Mouse (Mus musculus) intestine, embryonic 14.5 days (tissue): ENCODE data around the gene Cald1. TPM values are rescaled to one million over a fixed set of nuclear protein-coding genes. Genes with fewer than 3 reads are reported as not detected.
A peak's percentile ranks its signal among the peaks of the same experiment; 100 is the strongest.

Experiments used
- ATAC-seq: fragments of 200-750 bp; cut with Nextera tagmentation; replicated peaks from 2 replicates; pipeline ENCODE4 v1.8.0; 2017; ENCODE audit warnings: low read depth, moderate number of reproducible peaks, moderate TSS enrichment, moderate library complexity; ENCODE audit not compliant: low FRiP score, low TSS enrichment
- DNase-seq: peaks from one replicate; pipeline ENCODE4 v3.0.0-alpha.2; 2018; ENCODE audit warnings: low spot score
- H3K27ac ChIP-seq: fragments of 300-500 bp; sonication (generic); 2 replicates; pipeline ENCODE4 v1.5.1; 2014; ENCODE audit warnings: low read depth, mild to moderate bottlenecking, control low read depth
- H3K27me3 ChIP-seq: fragments of 300-500 bp; sonication (generic); replicated peaks from 2 replicates; pipeline ENCODE4 v1.6.1; 2014; ENCODE audit warnings: low read length, control low read depth; ENCODE audit not compliant: control insufficient read depth, insufficient read depth
- H3K36me3 ChIP-seq: fragments of 300-500 bp; sonication (generic); 2 replicates; pipeline ENCODE4 v1.6.1; 2014; ENCODE audit warnings: low read length, control low read depth; ENCODE audit not compliant: control insufficient read depth, insufficient read depth
- H3K4me1 ChIP-seq: fragments of 300-500 bp; sonication (generic); replicated peaks from 2 replicates; pipeline ENCODE4 v1.6.1; 2014; ENCODE audit warnings: low read length, control low read depth, mixed read lengths; ENCODE audit not compliant: control insufficient read depth, insufficient read depth
- H3K4me2 ChIP-seq: fragments of 300-500 bp; sonication (generic); 2 replicates; pipeline ENCODE4 v1.6.1; 2014; ENCODE audit warnings: low read length
- H3K4me3 ChIP-seq: fragments of 300-500 bp; sonication (generic); 2 replicates; pipeline ENCODE4 v1.5.1; 2014; ENCODE audit warnings: low read depth, low read length, control low read depth, mixed read lengths
- H3K9ac ChIP-seq: fragments of 300-500 bp; sonication (generic); 2 replicates; pipeline ENCODE4 v1.6.1; 2014; ENCODE audit warnings: mild to moderate bottlenecking, low read length
- H3K9me3 ChIP-seq: fragments of 300-500 bp; sonication (generic); 2 replicates; pipeline ENCODE4 v1.6.1; 2016; ENCODE audit warnings: low read length, control low read depth; ENCODE audit not compliant: control insufficient read depth
- WGBS: fragments of 180-500 bp; shearing (Covaris S2); extraction: QIAGEN DNeasy Blood & Tissue Kit; methylation state at CpG from one replicate; pipeline ENCODE4 v1.1.7; 2014; 5-methylcytosine and 5-hydroxymethylcytosine counted together
- polyA plus RNA-seq: library from polyadenylated mRNA; unstranded; fragments of >200 nt; fragmentation: Nextera tagmentation; extraction: Ambion mirVana; gene quantifications from 2 replicates; pipeline ENCODE4 v1.2.1, GENCODE M21; 2014

The Cald1 gene
- polyA plus RNA-seq, 1 experiment from 2014 or later, result 309 TPM

DNA sequence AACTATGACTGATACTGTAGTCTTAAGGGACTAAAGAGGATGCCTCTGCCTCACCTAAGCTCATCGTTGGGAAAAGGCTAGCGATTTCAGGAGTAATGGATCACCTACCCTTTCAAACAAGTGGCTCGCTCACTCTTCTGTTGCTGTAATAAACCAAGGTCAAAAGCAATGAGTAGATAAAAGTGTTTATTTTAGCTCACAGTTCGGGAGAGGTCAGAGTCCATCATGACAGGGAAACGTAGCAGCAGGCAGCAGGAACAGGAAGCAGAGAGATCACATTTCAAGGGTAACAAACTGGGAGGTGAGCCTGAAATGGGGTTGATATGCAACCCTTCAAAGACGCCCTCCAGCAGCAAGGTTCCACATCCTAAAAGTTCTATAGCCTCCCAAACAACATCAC is 64.3 kb downstream of the Cald1 start:
- WGBS, result 38% methylated on average over 6 of the region's 6 CpGs
- no peaks in the 10 kb centered on the region for H3K27me3 ChIP-seq
- peaks cover 8% of the 10 kb centered on the region; the same call in 1 of the 2 replicates for H3K36me3 ChIP-seq
- H3K9me3 ChIP-seq, result no peaks in the 10 kb centered on the region
- no peak overlapping the region for H3K4me2 ChIP-seq
- ATAC-seq (no peak), DNase-seq (no peak)
- no peak overlapping the region for H3K4me3 ChIP-seq
- H3K27ac ChIP-seq, result no peak overlapping the region
- no peak overlapping the region for H3K9ac ChIP-seq
- H3K4me1 ChIP-seq, result 0 out of 2 replicates have a peak, but pooled peaks cover 4% of the 10 kb centered on the region

DNA sequence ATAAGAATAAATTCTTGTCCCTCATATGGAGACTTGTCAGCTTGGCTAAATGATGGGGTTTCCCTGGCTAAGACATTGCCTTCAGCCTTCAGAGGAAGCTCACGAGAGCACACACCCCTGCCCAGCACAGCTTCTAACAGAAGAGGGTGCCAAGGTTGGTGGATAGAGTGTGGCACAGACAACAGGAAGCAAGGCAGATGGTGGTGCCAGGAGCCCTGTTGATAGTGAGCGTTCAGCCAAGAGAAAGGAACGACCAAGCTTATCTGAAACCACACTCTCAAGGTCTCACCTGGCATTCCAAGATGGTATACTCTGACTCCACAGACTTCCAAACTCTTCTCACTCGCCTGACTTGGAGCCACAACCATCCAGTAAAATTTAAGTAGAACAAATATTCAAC is 66.0 kb downstream of the Cald1 start:
- 0 out of 2 replicates have a peak, but pooled peaks cover 5% of the 10 kb centered on the region for H3K4me1 ChIP-seq
- no peak overlapping the region for H3K4me2 ChIP-seq
- WGBS, result 76% methylated on average over 4 of the region's 4 CpGs
- DNase-seq (no peak), ATAC-seq (no peak)
- H3K27me3 ChIP-seq, result no peaks in the 10 kb centered on the region
- H3K36me3 ChIP-seq, result peaks cover 8% of the 10 kb centered on the region; the same call in 1 of the 2 replicates
- H3K9me3 ChIP-seq, result no peaks in the 10 kb centered on the region
- no peak overlapping the region for H3K27ac ChIP-seq
- no peak overlapping the region for H3K9ac ChIP-seq
- H3K4me3 ChIP-seq, result no peak overlapping the region

DNA sequence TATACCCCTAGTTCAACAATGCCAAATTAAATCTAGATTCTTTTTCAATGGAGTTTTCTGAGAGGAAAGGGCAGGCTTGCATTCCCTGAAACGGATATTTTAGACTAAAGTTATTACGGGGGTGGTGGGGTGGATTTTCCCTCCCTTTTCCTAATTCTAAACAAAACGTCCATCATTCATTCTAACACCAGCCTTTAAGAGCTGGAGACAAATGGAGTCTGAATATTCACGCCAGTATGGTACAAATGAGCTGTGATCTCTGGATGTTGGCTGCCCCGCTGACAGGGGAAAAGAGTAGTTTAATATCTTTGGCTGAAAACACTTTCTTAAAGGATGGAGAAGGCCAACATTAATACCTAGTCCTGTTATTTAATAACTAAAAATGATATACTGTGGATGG is 66.4 kb downstream of the Cald1 start:
- H3K9ac ChIP-seq, result no peak overlapping the region
- 57% methylated on average over 5 of the region's 5 CpGs for WGBS
- 0 out of 2 replicates have a peak, but pooled peaks cover 8% of the 10 kb centered on the region for H3K4me1 ChIP-seq
- H3K27me3 ChIP-seq, result no peaks in the 10 kb centered on the region
- no peak overlapping the region for H3K27ac ChIP-seq
- no peak overlapping the region for H3K4me3 ChIP-seq
- ATAC-seq (no peak), DNase-seq (no peak)
- no peak overlapping the region for H3K4me2 ChIP-seq
- no peaks in the 10 kb centered on the region for H3K9me3 ChIP-seq
- H3K36me3 ChIP-seq, result peaks cover 8% of the 10 kb centered on the region; the same call in 1 of the 2 replicates

DNA sequence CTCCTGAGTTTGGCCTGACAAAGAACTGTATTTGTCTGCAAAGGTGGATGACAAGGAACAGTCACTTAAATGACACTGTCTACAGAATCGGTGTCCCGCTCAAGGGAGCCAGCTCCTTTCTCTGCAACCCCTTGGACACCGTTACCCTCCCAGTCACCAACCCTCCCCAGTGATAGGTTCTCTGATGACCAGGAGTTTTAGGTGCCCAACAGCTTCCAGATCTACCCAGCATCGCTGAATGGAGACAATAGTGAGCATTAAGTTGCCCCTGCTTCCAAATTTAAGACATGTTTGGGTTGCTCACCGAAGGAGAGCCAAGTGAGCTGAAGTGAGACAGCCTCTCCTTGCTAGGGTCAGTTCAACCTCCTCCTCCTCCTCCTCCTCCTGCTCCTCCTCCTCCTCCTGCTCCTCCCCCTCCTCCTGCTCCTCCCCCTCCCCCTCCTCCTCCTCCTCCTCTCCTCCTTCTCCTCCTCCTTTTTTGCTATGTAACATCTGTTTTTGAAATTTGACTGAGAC is 70.5 kb downstream of the Cald1 start:
- DNase-seq (no peak), ATAC-seq (no peak)
- Histone ChIP-seq H3K36me3 (no peaks in the 10 kb centered on the region; the same call in 1 of the 2 replicates), H3K4me1 (0 out of 2 replicates have a peak, but pooled peaks cover 4% of the 10 kb centered on the region), H3K27me3 (no peaks in the 10 kb centered on the region), H3K27ac (no peak overlapping the region), H3K9me3 (no peaks in the 10 kb centered on the region), H3K4me3 (no peak overlapping the region), H3K4me2 (no peak overlapping the region), H3K9ac (no peak overlapping the region)
- 83% methylated on average over 5 of the region's 5 CpGs for WGBS

- ATAC-seq, result no peak
- H3K4me1 ChIP-seq, result 0 out of 2 replicates have a peak, but pooled peaks cover 4% of the 10 kb centered on the region
- no peaks in the 10 kb centered on the region; the same call in 1 of the 2 replicates for H3K36me3 ChIP-seq
- no peak overlapping the region for H3K4me3 ChIP-seq
- WGBS, result 80% methylated on average over 1 of the region's 1 CpGs
- no peak overlapping the region for H3K4me2 ChIP-seq
- no peak overlapping the region for H3K27ac ChIP-seq
- DNase-seq, result no peak
- no peaks in the 10 kb centered on the region for H3K27me3 ChIP-seq
- no peak overlapping the region for H3K9ac ChIP-seq
- H3K9me3 ChIP-seq, result no peaks in the 10 kb centered on the region
Measured at GRCm38 (mm10) chr6:34671355-34671754, 73.1 kb downstream of the Cald1 start.

DNA sequence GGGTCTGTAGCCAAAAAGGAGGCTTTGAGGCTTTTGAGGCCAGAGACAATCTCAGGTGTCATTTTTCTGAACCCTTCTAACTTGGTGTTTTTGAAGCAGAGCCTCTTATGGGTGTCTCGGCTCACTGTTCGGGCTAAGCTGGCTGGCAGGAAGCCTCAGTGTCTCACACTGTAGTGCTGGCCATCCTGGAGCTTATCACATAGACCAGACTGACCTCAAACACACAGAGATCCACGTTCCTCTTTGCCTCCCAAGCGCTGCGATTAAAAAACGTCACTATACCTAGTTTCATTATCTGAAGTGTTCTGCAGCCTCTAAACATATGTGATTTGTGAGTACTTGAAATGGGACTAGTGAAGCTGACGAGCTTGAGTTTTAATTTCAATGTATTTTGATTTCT is 76.1 kb downstream of the Cald1 start:
- DNase-seq, result no peak
- no peak for ATAC-seq
- H3K4me2 ChIP-seq, result no peak overlapping the region
- H3K27ac ChIP-seq, result no peak overlapping the region
- H3K4me1 ChIP-seq, result 0 out of 2 replicates have a peak, but pooled peaks cover 2% of the 10 kb centered on the region
- no peak overlapping the region for H3K4me3 ChIP-seq
- no peaks in the 10 kb centered on the region for H3K36me3 ChIP-seq
- no peaks in the 10 kb centered on the region for H3K9me3 ChIP-seq
- H3K9ac ChIP-seq, result no peak overlapping the region
- no peaks in the 10 kb centered on the region for H3K27me3 ChIP-seq
- WGBS, result 84% methylated on average over 7 of the region's 7 CpGs

DNA sequence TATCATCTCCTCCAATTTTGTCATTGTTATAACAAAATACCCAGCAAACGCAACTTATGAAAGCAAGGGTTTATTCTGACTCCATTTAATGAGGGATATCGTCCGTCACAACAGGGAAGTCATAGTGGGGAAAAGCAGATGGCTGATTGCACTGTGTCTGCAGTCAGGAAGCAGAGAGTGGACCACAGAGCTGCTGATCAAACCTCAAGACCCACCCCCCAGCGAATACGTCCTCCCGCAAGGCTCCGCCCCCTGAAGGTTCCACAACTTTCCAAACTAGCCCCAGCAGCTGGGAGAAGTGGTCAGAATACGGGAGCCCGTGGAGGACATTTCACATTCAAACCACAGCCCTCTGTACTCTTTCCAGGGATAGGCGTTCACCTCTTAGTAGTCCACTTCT is 76.6 kb downstream of the Cald1 start:
- Histone ChIP-seq H3K4me2 (no peak overlapping the region), H3K4me1 (no peaks in the 10 kb centered on the region), H3K27ac (no peak overlapping the region), H3K9me3 (no peaks in the 10 kb centered on the region), H3K36me3 (no peaks in the 10 kb centered on the region), H3K27me3 (no peaks in the 10 kb centered on the region), H3K4me3 (no peak overlapping the region), H3K9ac (no peak overlapping the region)
- no peak for DNase-seq
- no peak for ATAC-seq
- 73% methylated on average over 10 of the region's 10 CpGs for WGBS

DNA sequence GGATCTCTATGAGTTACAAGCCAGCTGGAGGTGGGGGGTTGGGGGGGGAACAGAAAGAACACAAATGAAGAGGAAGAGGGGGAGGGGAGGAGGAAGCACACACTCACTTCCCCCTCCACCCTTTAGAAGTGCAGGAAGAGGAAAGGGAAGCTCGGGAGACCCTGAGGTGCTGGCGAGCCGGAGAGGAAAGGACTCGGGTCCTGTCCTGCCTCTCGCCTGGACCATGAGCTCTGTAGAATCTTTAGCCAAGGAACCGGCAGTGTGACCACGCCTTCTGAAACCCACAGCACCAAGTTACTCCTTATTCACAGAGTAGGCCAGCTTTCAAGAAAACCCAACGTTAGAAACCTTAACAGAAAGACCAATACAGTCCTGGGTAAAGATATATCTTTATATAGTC is 83.8 kb downstream of the Cald1 start:
- peak overlapping the region; percentile 18; the same call in 1 of the 2 replicates for H3K27ac ChIP-seq
- H3K27me3 ChIP-seq, result no peaks in the 10 kb centered on the region
- no peak for DNase-seq
- H3K4me1 ChIP-seq, result peaks cover 28% of the 10 kb centered on the region
- no peak for ATAC-seq
- no peak overlapping the region for H3K4me3 ChIP-seq
- no peaks in the 10 kb centered on the region for H3K9me3 ChIP-seq
- WGBS, result 44% methylated on average over 8 of the region's 8 CpGs
- H3K36me3 ChIP-seq, result peaks cover 10% of the 10 kb centered on the region; the same call in 1 of the 2 replicates
- no peak overlapping the region for H3K9ac ChIP-seq
- no peak overlapping the region for H3K4me2 ChIP-seq

DNA sequence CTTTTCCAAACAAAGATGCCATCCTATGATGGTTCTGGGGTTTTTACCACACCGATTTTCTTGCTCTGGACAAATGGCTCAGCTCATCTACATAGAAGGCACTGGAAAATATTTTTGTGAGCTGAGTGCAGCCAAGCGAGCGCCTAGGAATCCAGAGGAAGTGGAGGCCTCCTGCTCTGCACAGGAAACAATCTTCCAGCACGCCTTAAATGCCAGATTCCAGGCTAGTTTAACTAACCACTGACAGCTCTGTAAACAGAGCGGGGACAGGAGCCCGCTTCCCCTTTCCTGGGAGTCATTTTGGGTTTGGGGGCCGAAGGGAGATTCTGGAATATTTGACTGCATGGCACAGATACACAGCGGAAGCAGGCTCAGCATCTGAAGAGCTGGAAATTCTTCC is 86.6 kb downstream of the Cald1 start:
- no peak overlapping the region for H3K4me3 ChIP-seq
- WGBS, result 16% methylated on average over 8 of the region's 8 CpGs
- peak overlapping the region; percentile 25; the same call in 1 of the 2 replicates for H3K4me2 ChIP-seq
- peaks cover 22% of the 10 kb centered on the region; the same call in 1 of the 2 replicates for H3K36me3 ChIP-seq
- no peaks in the 10 kb centered on the region for H3K27me3 ChIP-seq
- H3K4me1 ChIP-seq, result peaks cover 28% of the 10 kb centered on the region
- no peaks in the 10 kb centered on the region for H3K9me3 ChIP-seq
- no peak overlapping the region for H3K9ac ChIP-seq
- ATAC-seq, result no peak
- DNase-seq, result no peak
- peak overlapping the region; percentile 79 for H3K27ac ChIP-seq
